Mouse (Mus musculus) urinary bladder, adult 2 months (tissue): ENCODE data around the gene Wdr24. TPM values are rescaled to one million over a fixed set of nuclear protein-coding genes. Genes with fewer than 3 reads are reported as not detected.

Source experiments
- DNase-seq: peaks from one replicate; pipeline ENCODE4 v3.0.0; 2022; ENCODE audit warnings: low spot score
- polyA plus RNA-seq: library from polyadenylated mRNA; depleted of rRNA; stranded (reverse); fragments of >200 nt; gene quantifications from 2 replicates; pipeline ENCODE4 v1.2.3, GENCODE M21; 2012

The Wdr24 gene
- polyA plus RNA-seq, 1 experiment, result 27.6 TPM

DNA sequence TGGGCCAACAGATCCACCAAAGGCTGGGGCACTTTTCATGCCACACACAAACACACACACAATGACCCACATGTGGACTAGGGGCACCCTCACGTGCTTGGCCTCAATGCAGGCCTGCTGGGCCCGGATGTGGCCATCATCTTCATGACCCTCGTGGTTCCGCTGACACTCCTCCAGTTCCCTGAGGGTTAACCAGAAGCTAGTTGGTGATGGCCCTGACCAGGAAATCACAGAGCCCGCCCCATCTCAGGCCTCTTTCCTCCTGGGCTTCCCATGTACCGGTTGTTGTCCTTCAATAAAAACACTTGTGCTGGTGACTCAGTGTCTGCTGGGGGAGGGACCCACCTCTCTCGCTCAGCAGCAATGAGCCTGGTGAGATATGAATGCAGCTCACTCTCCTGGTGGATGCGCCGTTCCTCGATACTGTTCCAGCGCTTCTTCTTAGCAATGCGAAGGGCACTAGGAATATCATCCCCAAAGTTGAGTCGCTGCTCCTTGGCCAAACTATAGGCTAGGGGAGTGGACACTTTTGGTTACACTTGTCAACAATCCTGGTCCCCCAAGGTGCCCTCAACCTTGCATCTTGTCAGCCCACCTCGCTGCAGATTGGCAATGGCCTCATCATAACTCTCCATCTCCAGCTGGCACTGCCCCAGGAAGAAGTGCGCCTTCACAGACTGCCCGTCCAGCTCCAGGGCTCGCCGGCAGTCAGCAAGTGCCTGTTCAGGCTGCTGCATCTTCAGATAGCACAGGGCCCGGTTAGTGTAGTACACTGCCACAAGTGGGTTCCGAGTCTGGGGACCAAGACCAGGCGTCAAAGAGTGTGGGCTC lies 8.2 kb downstream of the Wdr24 start:
- no peak for DNase-seq

DNA sequence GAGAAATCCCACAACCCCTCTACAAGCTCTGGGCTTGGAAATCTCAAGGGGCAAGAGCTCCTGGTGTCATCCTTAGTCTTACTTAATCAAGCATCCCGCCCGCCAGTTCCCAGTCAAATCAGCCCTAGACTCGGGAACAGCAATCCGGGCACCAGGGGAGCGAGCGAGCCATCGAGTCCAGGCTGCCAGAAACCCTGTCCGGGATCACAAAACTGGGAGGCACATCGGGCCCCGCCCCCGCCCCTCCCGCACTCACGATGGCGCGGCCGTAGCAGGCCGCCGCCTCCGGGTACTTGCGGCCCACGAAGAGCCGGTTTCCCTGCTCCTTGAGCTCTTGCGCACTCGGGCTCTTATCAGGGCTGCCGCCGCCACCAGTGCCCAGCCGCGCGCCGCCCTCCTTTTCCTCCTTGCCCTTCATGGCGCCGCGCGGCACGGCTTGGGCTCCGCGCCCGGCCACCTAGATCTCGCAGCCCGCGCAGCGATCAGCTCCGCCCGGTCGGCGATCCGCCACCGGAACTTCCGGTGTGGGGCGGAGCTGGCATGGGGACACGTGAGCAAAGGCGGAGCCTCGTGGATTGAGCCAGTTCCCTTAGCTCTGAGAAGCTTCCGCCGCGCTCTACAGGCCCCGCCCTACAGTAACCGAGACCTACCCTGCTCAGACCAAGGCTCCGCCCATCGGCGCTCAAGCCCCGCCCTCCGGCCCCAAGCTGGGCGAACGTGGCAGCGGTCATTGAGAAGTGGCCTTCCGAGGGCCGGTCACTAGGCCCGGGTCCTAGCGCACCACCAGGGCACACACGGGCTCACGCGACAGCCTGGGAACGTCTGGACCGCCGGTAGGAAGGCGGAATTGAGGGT lies 9.2 kb downstream of the Wdr24 start:
- peak; percentile 98 for DNase-seq

DNA sequence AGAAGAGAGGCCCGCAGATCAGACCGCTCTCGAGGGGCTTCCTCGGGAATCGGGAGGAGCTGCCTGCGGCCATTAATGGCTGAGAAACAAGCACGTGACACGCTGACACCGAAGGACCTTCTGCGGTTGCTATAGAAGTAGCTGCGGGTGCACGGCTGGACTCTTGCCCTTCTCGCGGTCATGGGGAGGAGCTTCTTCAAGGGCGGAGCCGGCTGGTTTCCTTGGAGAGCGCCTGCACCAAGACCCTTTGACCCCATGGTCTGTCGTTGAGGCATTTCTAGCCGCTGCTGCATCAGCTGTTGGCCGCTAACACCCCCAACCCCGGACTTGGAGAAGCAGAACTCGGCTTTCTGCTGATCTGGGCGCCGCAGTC lies 9.8 kb downstream of the Wdr24 start, which contains the start of gene Stub1:
Gene Stub1 (minus strand): TSS at position 114 of the 373 bp plus-strand sequence.
- no peak for DNase-seq

- DNase-seq, result no peak
These were observed 10.7 kb downstream of the Wdr24 start for GRCm38 (mm10) chr17:25833961-25834594.

- DNase-seq, result no peak
These were observed 11.3 kb downstream of the Wdr24 start for GRCm38 (mm10) chr17:25834595-25835222.

- DNase-seq, result no peak
These were observed 11.9 kb downstream of the Wdr24 start for GRCm38 (mm10) chr17:25835301-25835700.

DNA sequence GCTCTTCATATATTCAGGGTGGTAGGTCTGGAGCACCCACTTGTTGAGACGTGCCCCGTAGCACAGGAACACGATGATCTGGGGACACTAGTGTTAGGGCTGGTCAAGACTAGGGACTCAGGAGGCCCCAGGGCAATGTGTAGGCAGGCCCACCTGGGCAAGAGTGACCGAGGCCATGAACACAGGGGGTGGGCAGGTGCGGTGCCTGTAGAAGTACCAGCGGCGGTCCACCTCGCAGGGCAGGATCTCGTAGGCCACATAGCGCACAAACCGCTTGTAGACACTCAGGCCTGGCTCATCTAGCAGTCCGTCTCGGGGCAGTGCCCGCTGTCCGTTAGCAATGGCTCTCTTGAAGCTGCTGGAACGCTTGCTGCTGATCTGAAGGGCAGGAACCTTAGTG lies 12.4 kb downstream of the Wdr24 start:
- DNase-seq, result no peak

DNA sequence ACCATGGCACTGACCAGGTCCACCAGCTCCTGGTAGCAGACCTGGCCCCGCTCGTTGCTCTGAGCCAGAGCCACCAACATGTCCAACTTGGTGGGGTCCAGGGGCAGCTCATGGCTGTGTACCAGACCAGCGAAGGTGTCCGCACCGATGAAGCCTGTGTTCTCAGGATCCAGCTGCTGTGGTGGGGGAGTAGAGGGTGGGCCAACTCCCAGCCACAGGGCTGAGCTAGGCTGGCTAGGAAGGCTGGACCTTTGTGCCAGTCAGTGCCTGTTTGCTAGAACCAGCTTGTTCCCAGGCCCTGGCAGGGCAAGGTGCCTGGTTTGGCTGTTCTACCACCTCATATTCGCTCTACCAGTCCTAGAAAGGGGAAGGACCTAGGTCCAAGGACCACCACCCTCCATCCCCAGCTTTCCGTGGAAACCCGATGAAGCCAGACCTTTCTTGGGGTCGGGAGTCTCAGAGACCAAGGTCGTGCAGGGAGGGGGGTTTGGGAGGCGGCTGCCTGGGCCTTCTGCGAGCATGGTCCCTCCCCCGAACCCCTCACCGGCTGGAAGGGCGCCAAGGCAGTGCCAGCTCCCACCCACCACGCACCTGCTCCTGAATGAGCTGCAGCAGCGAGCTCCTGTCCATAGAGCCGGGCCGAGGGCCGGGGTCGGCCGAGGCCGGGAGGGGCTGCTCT lies 13.1 kb downstream of the Wdr24 start:
- DNase-seq, result no peak

- no peak for DNase-seq
These were observed 13.6 kb downstream of the Wdr24 start, which contains the start of gene Rhbdl1 for GRCm38 (mm10) chr17:25837076-25837410. Rhbdl1 (minus strand) TSS chr17:25837295.

- DNase-seq, result no peak
These were observed 14.1 kb downstream of the Wdr24 start for GRCm38 (mm10) chr17:25837533-25837932.

DNA sequence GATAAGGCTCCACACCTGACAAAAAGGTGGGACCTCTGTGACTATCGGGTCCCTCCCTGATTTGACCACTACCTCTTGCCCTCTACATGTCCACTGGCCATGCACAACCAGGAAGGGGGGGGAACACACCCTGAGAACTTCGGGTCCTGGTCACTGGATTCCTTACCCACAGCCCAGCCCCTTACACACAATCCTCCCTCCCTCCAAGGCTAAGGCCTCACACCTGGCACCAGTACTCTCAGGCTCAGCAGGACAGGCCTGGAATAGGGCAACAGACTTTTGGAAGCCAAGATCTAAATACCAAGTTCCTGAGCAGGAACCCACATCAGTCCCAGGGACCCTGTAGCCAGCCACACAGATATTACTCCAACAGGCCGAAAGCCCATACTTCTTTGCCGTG lies 15.5 kb downstream of the Wdr24 start:
- DNase-seq, result no peak

GRCm38 (mm10) chr17:25839455-25840235 lies 16.2 kb downstream of the Wdr24 start:
- no peak for DNase-seq

DNA sequence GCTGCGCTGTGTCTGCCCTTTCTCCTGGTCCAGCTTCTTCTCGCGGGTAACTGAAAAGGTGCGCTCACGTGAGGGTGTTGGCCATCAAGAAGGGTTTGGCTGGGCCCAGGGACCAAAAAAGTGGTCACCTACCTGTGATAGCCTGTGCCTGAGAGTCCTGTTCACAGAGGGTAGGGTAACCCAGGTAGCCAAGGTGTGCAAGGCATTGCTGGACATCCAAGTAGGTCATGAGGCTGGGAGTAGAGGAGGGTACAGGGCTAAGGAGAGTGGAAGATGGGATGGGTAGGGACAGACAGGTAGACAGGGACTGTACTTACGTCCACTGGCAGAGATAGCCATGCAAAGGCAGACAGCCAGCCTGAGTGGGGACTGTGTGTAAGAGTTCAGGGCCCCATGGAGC lies 17.1 kb downstream of the Wdr24 start:
- no peak for DNase-seq

- no peak for DNase-seq
These were observed 17.9 kb downstream of the Wdr24 start, which contains the start of gene Gm20683 for GRCm38 (mm10) chr17:25841117-25841880. Gm20683 (minus strand) TSS chr17:25841763.

- no peak for DNase-seq
These were observed 19.1 kb downstream of the Wdr24 start for GRCm38 (mm10) chr17:25842509-25842908.

GRCm38 (mm10) chr17:25843122-25843521 lies 19.7 kb downstream of the Wdr24 start:
- DNase-seq, result no peak

DNA sequence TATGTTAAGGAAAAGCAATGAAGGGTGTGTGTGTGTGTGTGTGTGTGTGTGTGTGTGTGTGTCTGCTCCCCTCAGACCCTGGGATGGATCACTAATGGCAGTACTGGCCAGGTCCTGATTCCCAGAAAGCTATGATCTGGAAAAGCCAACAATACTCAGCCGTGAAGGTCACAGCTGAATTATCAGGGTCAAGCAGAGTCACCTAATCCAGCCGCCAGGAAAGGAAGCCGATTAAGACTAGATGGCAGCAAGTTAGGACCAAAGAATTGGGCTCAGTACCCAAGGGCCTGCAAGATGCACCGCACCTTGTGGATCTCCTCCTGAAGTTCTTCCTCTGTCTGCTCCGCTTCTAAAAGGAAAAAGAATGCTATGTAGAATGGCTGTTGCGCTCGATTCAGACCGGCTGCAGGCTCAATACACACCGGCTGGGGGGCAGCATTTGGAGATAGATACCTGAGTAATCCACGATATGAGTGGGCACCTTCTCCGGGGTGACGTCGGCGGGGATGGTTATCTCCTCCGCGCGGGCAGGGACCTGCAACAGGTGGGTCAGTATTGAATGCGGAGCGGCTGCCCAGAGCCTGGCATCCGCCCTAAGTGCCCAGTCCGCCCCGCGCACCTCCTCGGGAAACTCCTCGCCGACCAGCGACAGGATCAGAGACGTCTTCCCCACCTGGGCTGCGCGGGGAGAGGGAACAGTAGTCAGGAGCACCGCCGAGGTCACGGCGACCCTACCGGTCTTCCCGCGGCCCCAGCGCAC lies 20.4 kb downstream of the Wdr24 start:
- no peak for DNase-seq

- peak; percentile 82 for DNase-seq
These were observed 21.0 kb downstream of the Wdr24 start, which contains the start of gene Rhot2 for GRCm38 (mm10) chr17:25844396-25844901. Rhot2 (minus strand) TSS chr17:25844851.

DNA sequence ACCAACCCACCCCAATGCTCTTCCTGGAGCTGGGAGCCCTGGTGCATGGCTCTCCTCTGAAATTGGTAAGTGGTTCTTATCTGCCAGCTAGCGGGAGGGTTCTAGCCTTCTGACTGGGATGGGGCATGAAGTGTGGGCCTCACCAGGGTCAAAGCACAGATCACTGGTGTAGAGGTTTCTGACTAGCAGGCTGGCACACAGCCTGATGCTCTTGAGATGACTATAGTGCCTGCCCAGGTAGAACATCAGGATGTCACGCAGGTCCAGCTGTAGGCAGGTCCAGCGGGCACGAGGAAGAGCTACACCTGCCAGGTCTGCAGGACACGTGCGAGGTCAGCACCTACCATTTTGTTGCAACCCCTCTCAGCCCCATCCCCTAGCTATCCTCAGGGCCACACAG lies 36.8 kb downstream of the Wdr24 start:
- no peak for DNase-seq
